Mouse (Mus musculus): ENCODE results near the gene Stk38.

The Stk38 gene

DNA sequence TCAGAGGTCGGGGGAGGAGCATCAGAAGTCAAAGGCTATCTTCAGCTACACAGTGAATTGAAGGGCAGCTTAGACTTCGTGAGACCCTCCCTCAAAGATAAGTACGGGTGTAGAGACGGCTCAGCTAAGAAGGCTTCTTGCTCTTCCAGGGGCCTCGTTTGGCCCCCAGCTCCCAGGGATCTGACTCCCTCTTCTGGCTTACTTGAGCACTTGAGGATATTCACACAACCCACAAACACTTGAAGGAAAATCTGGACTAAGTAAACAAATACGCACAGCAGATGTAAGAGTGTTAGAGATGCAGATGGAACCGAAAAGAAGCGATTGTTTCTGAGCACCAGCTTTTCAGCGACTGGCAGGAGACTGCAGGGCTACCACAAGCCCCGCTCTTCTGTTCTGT is 47.2 kb downstream of the Stk38 start:
- DNase-seq (ENCODE audit: extremely low spot score, low spot score), result no peak

- no peak for DNase-seq (ENCODE audit: extremely low spot score, low spot score)
These were observed 53.4 kb downstream of the Stk38 start for GRCm38 (mm10) chr17:28954416-28954815.

DNA sequence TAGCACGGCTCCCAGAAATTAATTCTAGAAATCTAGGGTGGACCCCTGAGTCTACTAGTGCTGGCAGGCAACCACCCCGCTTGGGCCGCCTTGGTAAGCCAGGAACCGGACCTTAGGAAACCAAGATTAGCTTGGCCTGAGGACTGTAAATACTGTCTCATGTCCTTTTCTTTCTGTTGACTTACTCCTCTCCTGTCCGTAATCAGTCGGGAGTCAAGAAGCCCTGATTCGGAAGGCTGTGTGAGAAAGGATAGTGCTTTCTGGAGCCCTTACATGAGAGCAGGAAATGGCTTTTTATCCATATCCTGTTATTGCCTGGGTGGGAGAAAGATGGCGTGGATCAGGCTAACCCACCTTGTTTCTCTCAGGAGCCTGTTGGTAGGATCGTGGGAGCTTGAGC is 54.5 kb downstream of the Stk38 start:
- DNase-seq (ENCODE audit: extremely low spot score, low spot score), result peak; percentile 37

DNA sequence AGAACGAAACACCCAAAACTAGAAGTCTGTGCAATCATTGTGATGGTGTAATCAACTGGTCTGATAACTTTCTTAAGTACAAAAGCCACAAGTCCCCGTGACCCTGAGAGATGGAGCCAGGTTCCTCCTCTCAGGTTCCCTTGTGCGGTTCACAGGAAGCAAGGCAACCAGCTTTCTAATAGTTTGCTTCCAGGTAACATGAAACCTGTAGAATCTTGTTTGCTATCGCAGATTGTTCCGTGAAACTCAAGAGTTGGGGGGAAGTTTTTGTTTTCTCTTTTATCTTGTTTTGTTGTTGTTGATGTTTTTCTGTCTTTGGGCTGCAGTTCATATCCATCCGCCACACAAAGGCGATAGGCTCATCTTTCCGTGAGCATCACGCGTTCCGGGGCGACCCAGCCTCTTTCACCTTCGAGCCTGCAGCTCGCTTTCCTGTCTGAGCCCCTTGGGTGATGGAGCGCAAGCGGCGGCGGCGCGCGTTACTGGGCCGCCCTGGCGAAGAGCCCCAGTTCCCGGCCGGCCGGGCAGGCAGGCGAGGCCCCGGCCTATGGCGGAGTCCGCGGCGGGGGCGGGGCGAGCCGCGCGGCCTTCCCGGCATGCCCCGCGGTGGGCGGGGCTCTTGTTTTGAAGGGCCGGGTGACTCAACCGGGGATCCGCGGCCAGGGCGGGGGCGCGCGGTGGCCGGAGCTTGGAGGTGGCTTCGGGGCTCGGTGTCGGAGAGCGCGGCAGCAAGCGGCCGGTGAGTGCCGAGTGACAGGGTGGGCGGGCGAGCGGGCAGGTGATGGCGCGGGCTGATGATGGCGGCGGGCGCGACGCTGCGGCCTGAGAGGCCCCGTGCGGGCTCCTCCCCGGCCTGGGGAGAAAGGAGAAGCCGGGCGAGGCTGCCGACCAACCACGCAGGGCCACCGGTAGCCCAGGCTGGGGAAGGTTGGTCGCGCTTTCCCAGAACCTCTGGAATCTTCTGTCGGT is 55.7 kb downstream of the Stk38 start, which contains the start of gene Kctd20:
Gene Kctd20 (plus strand): TSS at position 120 of the 969 bp plus-strand sequence.
- peak; percentile 96 for DNase-seq (ENCODE audit: extremely low spot score, low spot score)

DNA sequence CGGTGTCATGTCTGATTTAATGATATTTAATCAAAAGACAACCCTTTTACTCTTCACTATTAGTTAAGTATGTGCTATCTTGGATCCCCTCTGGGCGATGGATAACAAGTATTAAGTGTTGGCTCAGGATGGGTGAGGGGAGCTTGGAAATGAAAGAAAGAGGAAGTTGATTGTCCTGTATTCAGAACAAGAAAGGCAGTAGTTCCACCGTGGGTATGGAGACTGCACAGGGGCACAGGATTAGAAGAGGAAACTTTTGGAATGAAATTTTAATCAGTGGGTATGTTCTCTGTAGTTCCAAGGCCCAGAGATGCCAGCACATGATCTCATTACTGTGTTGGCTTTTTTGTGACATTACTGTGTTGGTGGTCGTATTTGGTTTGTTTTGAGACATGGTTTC is 57.0 kb downstream of the Stk38 start:
- no peak for DNase-seq (ENCODE audit: extremely low spot score, low spot score)

DNA sequence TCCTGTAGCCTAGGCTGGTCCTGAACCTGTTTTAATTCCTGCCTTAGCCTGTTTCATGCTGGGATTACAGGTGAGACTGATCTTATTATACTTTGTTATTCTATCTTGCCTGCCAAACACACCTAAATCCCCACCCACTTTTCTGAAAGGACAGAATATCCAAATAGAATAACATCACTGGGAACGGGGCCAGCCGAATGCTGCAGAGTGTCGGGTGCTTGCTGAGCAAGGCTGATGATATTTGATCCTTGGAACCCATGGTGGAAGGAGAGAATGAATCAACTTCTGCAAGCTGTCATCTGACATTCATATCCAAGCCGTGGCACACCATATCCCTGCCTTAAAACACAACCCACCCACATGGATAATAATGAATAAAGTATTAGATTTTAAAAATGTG is 59.1 kb downstream of the Stk38 start:
- DNase-seq (ENCODE audit: extremely low spot score, low spot score), result no peak

GRCm38 (mm10) chr17:28947011-28947939 is 60.5 kb downstream of the Stk38 start:
- no peak for DNase-seq (ENCODE audit: extremely low spot score, low spot score)

DNA sequence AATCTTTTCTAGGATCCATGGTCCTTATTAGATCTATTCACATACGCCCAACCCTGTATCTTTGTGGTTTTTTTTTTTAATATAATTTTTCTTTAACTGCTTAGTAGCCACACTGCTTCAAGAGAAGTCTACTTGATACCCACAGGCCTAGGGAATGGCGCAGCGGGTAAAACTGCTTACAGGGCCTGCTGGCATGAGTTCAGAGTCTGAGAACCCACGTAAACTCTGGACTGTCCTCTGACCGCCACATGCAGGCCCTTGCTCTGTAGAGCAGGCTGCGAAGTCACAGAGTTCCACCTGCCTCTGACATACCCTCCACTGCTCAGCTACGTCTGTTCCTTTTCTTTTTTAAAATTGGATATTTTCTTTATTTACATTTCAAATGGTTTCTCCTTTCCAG is 63.3 kb downstream of the Stk38 start:
- DNase-seq (ENCODE audit: extremely low spot score, low spot score), result no peak

DNA sequence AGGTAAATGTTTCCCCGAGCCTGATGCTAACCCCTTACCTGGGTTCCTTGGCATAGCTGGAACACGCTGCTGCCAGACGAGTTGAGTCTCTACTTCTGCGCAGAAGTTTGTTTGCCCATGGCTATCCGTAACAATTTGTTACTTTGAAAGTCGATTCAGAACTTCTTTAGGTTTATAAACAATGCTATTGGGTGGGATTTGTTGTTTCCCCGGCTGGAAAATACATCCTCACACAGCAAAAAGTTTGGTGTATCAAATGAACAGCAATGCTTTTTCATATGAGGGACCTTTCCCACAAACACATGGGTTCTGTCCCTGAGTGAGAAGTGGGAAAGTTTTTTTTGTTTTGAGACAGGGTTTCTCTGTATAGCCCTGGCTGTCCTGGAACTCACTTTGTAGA is 64.1 kb downstream of the Stk38 start, which contains the start of gene Pxt1:
Gene Pxt1 (minus strand): TSS at position 101 of the 400 bp plus-strand sequence.
- DNase-seq (ENCODE audit: extremely low spot score, low spot score), result no peak

DNA sequence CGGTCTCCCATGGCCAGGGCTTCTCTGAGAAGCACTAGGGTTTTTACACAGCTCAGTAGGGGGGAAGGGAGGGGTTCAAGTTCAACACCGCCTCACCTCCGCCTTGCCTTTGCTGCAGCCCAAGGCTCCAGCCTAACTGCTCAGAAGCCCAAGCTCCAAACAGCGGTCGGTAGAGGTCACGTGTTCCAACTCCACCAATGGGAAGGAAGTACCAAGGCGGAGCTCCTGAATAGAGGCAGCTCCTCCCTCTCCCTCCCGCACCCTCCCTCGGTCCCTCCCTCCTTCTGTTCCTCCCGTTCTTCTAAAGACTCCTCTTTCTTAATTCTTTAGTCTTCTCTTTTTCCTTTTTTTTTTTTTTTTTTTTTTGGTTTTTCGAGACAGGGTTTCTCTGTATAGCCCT is 65.7 kb downstream of the Stk38 start:
- DNase-seq (ENCODE audit: extremely low spot score, low spot score), result no peak

- no peak for DNase-seq (ENCODE audit: extremely low spot score, low spot score)
These were observed 66.8 kb downstream of the Stk38 start for GRCm38 (mm10) chr17:28940776-28941555.

DNA sequence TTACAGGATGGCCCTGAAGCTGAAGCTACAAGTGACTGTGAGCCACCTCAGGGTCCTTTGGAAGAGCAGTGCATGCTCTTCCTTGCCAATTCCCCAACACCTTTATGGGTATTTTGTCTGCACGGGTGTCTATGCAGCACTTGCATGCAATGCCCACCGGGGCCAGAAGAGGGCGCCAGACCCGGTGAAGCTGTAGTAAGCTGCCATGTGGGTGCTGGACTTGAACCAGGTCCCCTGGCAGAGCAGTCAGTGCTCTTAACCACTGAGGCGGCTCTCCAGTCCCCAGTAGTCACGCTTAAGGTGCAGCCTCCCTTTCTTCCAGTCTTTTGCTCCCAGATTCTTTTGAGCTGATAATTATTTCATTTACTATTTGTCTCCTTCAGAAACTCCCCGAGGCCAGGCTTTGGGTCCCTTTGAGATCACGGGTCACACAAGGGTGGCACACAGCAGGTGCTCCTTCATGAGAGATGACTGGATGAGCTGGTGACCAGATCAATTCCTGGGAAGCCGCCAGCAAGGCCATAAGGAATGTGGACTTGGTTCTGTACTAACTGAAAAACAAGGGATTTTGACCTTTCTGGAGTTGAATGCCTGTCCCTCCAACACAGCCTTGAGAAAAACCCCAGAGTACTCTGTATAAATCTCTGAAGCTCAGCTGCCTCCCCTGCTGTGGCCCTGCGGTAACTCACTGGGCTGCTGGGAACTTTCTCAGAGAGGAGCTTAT is 71.0 kb downstream of the Stk38 start:
- no peak for DNase-seq (ENCODE audit: extremely low spot score, low spot score)

- no peak for DNase-seq (ENCODE audit: extremely low spot score, low spot score)
These were observed 71.7 kb downstream of the Stk38 start for GRCm38 (mm10) chr17:28936133-28936532.

GRCm38 (mm10) chr17:28934120-28934916 is 73.5 kb downstream of the Stk38 start:
- DNase-seq (ENCODE audit: extremely low spot score, low spot score), result no peak

DNA sequence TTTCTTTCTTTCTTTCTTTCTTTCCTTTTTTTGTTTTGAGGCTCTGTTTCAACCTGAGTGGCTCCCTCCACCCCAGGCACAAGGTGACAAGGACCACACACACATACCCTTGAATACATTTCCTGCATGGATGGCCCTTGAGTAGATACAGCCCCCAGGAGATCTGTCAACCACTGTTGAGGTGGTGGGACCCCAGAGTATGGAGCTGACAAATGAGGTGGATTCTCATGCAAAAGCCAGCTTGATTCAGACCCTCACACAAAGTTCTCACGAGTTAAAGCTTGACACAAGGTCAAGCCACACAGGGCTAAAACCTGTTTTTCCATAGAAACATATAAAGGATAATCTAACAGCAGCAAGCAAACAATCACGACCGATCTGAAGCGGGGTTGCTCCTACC is 75.5 kb downstream of the Stk38 start:
- no peak for DNase-seq (ENCODE audit: extremely low spot score, low spot score)

GRCm38 (mm10) chr17:28931436-28932211 is 76.2 kb downstream of the Stk38 start:
- DNase-seq (ENCODE audit: extremely low spot score, low spot score), result no peak

DNA sequence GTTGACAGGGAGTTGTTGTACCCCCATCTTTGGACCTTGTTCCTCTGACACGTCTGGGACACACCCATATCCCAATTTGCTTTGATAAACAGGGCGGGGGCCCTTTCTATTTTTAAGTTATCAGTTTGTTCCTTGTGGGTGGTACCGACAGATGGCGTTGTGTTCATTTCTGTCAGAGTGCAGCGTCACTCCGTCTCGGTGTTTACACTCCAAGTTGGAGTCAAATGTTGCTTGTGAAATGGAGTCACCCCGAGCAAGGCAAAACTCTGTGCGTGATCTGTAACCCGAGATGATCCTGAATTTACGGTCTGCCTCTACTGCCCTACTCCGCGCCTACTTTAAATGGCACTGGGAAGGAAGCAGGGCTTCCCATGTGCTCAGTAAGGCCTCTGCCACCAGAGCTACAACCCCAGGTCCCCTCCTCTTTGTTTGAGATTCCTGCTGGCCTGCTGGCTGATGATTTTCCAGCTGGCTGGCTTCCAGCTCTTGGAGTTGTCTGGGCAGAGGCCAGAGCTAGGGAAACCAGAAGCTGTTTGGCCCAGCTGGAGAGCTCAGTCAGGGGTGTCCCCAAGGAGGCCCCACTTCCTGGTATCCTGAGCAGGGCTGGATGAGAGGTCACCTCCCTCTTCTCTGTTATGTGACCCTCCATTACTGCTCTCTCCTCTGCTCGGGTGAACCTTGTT is 77.3 kb downstream of the Stk38 start:
- peak; percentile 65 for DNase-seq (ENCODE audit: extremely low spot score, low spot score)

DNA sequence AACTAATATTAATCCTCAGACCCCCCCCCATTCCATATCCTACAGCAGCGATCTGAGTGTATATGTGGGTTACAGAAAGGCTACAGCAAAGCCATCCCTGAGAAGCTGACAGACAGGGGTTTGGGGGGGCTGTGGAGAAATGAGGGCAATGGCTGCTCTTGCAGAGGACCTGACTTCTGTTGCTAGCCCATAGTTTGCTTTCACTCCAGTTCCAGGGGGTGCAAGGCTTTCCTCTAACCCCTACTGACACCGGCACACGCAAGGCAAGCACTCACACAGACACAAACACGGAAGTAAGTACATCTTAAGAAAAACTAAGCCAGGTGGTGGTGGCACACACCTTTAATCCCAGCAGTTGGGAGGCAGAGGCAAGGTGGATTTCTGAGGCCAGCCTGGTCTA is 78.4 kb downstream of the Stk38 start:
- no peak for DNase-seq (ENCODE audit: extremely low spot score, low spot score)
